Mouse (Mus musculus): ENCODE data around the gene Vcam1.

The Vcam1 gene

DNA sequence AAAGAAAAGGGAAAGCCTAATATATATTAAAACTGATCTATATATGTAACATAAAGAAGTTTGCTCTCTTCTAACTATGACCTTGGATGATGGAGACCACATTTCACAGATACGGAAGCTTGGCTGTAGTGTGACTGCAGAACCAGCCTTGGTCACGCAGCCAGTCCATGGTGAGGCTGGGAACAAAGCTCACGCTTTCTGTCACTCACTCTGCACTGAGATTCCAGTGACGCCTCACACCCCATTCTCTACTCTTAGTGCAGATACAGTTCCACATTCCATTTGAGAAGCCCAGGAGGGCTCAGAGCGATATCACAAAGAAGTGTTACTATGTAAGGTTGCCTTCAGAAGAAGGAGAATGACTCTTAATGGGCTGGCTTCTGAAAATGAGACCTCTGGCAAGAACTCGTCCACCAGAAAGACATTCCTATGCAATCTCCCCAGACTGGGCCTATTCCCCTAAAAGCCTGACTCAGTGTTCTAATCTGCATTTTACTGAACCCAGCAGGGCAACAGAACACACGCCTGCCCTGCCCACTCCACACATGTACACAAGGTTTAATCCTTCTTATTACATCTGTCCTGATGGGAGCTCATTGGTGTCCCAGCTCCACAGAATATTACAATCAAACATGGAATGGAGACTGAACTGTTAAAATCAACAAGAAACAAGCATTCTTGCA lies 2.8 kb downstream of the Vcam1 start:
- no peak for DNase-seq (ENCODE audit: low spot score in 2 of 2)

DNA sequence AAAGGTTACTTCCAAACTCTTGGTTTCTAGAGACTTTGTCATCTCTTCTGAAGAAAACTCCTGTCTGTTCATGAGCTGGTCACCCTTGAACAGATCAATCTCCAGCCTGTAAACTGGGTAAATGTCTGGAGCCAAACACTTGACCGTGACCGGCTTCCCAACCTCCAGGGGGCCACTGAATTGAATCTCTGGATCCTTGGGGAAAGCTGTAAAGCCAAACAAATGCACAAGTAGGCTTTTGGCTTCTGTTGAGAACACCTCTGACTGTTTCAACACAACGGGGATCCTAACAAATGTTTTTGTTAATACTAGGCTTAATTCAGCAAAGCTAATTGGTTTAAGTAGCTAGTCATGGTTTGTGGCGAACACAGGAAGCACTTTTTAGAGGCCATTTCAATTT lies 3.4 kb downstream of the Vcam1 start:
- no peak for DNase-seq (ENCODE audit: low spot score in 2 of 2)

DNA sequence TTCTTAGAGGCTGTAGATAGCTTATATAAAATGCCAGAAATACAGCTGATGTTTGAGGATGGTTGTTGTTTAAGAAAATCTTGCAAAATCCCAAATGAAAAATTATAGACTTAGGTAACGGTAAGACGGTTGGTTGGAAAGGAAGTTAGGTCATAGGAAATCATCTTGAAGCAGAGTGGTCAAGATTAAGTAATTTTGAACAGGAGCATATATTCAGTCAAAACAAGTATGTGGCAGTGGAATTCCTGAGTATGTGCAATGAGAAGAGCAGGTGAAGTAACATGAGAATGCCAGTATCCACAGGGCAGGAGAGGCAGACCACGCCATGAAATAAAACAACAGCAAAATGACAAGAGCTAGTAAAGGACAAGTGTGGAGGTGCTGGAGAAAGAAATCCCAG lies 5.7 kb downstream of the Vcam1 start:
- DNase-seq (ENCODE audit: low spot score in 2 of 2) = no peak

DNA sequence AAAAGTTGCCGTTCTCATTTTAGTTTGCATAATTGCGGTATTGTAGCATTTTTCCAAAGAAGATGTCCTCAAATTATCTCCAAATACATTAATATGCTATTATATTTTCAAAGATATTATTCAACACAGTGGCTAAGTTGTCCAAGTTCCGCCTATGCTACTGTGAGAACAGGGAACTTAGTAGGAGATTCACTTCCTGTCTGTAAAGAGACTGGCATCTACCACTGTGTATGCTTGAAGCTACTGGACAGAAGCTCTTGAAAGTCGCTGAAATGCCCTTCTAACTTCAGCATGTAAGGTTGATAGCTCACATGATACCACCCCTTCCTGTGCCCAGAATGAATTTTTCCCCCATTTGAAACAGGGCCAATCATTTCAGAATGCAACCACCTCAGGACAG lies 6.8 kb downstream of the Vcam1 start:
- no peak for DNase-seq (ENCODE audit: low spot score in 2 of 2)

DNA sequence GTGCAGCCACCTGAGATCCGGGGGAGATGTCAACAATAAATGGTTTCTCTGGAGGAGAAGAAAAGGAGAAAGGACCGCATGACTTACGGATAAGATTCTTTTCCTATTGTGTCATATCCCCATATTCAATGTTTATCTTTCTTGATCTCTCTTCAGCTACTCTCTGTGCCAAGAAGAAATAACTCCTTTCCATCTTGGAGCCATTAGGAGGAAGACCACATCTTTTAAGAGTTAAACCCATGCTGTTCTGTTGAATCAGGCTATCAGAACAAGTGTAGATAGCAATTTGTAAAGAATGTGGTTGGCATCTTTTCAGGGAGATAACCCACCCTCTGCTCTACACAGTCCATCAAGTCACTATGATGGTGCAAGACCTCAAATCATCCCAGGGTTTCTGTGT lies 8.5 kb downstream of the Vcam1 start:
- no peak for DNase-seq (ENCODE audit: low spot score in 2 of 2)

DNA sequence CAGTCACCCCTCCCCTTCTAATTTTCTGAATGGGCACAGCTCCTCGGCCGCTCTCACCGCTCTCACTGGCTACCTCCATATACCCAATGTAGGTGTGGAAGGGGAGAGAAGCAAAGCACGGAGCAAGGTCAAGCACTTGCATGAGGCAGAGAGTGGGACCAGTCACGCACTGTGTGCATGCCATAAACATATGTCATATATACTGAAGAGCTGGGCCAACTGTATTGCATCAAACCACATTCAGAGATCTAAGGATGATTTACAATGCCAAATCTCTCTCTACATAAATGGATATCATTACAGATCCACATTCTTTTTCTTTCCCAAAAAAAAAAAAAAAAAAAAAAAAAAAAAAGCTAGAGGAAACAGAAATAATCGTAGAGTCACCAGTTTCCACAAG lies 9.1 kb downstream of the Vcam1 start:
- DNase-seq (ENCODE audit: low spot score in 2 of 2) = no peak

DNA sequence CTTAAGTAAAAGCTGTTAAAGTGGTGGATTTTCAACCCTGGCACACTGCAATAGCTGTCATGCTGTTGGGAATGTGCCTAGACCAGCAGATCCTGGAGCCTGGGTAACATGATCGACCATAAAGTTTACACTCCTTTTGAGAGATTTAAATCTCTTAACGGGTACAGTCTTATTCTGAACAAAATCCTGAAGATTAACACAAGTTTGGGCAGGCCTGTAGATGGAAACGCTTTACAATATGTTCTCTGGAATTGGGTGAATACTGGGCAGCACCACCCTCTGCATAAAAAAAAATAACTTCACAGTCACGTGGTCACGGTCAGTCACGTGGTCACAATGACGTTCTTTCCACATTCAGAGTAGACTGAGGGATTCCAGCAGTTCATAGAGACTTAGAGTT lies 10.3 kb downstream of the Vcam1 start:
- no peak for DNase-seq (ENCODE audit: low spot score in 2 of 2)

DNA sequence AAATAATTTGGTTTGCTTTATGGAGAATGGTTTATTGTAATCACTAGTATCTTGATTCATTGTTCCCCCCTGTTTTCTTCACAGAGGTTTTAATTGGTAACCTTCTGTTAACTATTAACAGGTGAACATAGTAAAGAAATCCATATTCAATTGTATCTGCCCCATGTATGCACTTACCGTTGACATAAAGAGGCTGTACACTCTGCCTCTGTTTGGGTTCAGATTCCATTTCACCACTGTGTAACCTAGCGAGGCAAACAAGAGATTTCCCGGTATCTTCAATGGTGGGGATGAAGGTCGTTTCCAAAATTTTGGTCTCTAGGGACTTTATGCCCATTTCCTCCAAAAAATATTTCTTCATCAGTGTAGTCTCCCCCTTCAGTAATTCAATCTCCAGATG lies 12.4 kb downstream of the Vcam1 start:
- DNase-seq (ENCODE audit: low spot score in 2 of 2) = no peak

DNA sequence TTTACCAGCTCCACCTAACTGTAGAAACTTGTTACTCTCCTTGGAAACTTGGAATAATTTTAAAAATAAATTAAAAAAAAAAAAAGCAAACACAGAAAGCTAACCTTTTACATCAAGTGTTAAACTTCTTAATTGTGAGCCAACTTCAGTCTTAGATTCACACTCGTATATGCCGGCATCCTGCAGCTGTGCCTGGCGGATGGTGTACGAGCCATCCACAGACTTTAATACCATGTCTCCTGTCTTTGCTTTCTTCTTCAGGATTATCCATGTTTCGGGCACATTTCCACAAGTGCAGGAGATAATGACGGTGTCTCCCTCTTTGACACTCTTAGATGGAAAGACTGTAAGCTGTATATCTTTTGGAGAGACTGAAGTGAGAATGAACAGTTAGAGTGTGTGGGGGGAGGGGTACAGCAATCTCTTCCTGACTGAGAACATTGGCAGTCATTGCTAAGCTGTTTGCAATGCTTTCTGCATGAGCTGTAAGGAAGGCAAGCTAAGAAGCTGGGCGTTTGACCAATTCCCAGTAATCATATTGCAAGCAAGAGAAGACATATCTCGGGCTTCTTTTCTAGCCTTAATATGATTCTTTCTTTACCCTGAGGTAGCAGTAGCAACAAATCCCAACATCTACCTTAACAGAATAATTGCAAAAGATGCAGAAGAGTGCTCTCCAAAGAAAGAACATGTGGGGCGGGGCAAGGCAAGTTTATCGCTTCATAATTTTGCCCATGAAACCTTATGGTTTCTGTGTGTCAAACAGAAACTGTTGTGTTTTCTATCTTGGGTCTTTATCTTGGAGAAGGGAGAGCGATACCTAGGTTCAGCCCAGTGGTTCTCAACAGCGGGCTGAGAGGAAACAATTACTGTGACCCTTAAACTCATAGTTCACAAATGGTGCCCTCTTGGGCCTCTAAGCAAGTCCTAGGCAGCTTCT lies 15.0 kb downstream of the Vcam1 start:
- DNase-seq (ENCODE audit: low spot score in 2 of 2) = peak; percentile 22 to 29

DNA sequence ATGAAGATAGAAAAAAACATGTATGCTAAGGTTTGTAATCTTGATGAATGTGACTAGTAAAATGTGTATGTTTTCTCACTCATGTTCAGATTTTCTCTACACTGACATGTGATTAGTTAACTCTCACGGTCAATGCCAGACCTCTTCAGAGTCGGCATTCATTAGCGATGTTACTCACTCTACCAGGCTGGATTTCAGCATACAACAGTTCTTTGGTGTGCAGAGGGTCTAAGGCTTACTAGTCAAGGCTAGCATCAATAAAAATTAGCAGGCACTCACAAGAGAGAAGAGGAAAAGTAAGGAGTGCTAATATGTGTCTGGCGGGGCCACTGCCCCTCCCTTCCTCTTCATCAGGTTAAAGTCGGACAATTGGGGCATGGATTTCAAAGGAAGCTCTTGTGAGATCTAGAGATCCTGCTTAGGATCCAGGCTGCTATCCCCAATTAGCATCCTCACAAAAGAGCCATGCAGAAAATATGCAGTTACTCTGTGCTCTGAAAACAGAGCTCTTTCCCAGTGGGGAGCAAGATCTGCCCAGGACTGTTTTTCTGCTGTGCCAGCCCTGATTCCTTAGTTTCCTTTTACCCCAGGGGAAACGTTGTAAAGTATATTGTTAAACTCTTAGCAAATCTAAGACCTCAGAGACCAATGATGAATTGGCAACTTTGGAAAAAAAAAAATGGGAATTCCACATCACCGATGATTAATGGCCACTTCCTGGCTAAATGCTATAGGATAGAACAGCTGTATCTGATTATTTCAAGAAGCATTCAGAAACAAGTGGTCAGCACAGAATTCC lies 15.8 kb downstream of the Vcam1 start:
- no peak for DNase-seq (ENCODE audit: low spot score in 2 of 2)

DNA sequence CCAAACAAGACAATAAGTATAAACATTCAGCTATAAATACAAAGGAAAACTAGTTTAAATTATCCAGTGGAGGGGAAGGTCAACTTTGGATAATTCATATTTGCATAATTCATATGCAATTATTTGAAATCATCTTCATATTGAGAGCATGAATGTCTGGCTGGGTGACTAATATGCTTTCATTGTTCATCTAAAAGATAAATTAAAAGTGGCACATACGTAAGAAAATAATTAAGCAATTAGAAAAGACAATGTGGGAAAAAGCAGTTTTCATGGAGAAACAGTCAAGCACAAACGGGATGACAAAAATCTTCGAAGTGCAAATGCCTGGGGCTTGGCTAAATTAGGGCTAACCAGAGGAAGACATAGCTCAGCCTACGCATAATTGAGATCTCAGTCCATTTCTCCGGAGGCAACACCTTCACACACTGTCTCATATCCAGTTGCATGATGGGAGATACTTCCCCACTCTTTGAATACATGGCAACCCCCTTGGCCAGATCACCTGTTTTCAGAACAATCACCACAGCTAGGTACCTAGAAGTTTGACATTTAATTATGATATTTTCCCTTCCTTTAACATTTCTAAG lies 16.6 kb downstream of the Vcam1 start:
- no peak for DNase-seq (ENCODE audit: low spot score in 2 of 2)

DNA sequence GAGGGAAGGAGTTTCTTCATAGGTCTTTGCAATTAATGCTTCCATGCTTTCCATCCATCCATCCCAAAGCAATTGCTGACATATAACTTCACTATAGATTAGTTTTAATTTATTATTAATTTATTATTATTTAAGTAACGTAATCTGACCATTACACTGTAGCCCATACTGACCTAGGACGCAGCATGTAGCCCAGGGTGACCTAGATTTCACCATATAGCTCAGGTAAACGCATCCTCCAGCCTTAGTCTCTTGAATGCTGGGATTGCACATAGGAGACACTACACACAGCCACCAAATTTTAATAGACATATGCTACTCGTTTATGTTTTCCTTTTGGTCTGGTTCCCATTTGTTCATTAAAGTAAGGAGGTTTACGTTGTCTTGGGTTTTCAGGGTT lies 23.8 kb downstream of the Vcam1 start:
- DNase-seq (ENCODE audit: low spot score in 2 of 2) = no peak

DNA sequence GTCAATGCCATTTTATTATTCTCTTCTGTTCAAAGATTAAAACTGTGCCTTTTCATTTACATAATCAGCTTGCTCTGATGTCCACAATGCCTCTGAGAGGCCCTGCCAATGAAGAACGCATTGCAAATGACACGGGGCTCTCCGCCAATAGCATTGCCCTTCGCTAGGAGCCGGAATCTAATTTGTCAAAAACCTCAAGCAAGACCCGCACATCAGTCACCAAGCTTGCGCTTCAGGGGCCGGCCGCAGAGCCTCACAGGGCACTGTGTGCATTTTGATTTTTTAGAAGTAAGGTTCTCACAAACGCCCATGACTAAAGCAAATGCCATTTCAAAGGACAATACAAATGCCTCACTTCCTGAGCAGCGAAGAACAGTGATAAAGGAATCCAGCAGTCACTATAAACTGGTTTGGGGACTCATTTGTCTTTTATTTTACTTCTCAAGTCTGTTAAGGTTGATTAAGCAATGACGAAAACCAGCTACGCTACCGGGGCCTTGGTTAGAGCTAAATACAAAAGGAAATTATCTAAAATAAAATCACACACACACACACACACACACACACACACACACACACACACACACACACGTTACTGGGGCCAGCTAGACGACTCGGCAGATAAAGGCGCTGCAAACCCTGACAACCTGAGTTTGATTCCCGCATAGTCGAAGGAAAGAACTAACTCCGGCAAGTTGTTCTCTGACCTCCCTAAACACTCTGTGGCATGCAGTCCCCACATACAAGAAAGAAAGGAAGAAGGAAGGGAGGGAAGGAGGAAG lies 24.4 kb downstream of the Vcam1 start:
- DNase-seq (ENCODE audit: low spot score in 2 of 2) = peak; percentile 45 to 56

DNA sequence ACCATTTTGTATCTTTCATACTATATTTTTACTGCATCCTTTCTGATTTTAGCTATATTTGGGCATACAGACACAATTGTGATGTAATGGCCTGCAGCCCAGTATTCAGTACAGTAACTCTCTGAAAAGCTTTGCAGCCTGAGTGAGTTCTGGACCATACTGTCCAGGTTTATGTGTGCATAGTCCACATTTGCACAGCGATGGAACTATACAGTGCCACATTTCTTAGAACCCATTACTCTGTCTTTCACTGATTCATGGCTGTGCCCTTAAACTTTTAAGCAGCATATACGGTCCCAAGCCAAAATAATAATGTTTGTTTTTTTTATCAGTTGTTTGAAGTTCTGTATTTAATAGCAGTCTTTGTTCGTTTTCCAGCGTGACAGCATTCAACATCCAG lies 25.2 kb downstream of the Vcam1 start:
- DNase-seq (ENCODE audit: low spot score in 2 of 2) = no peak

DNA sequence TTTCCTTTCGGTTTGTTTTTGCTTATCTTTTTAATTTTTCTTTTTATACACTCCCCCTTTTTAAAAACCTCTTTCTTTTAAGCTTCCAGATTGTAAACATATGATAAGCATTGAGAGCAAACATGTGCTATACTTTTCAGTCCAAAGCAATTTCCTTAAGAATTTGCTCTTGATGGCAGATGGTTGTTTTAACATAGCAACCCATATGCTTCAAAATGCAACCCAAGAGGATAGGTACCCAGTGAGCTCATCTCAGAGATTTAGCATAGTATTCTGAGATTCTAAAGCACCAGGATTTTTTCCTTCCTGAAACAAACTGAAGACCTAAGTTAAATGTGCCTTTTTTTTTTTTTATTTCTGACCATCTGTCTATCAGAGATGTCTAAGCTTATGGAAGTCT lies 28.6 kb downstream of the Vcam1 start:
- DNase-seq (ENCODE audit: low spot score in 2 of 2) = no peak

DNA sequence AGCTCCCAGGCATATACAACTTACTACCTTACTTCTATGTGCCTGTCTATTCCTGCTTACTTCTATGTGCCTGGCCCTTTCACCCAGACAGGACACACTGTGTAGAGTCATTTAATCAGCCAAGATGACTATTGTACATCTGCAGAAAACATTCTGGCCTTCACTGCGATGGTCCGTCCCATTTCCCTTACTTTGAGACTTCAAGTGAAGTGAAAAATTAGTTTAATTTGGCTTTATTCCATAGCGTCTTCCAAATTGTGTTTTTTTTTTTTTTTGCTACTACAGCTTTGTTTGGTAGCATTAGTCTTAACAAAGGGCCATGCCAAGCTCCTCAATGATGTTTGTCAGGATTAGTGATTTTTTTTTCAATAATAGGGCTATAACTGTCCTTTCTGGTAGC lies 33.6 kb downstream of the Vcam1 start:
- DNase-seq (ENCODE audit: low spot score in 2 of 2) = no peak

DNA sequence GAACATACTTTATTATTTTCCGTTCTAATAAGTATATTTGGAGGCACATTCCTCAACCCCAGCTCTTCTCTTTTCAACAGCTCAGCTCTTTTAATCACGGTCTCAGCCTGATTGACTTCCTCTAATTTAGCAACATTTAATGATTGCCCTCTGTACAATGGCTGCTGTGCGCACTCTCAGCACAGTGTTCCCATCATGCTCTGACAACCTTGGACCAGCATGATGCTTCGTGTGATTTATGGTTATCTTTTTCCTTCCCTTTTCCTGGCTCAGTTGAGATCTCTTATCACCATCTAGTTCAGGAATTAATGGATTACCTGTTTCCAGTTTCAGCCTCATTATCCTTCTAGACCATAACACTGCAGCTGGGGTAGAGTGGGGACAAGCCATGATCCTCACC lies 34.2 kb downstream of the Vcam1 start:
- DNase-seq (ENCODE audit: low spot score in 2 of 2) = no peak

DNA sequence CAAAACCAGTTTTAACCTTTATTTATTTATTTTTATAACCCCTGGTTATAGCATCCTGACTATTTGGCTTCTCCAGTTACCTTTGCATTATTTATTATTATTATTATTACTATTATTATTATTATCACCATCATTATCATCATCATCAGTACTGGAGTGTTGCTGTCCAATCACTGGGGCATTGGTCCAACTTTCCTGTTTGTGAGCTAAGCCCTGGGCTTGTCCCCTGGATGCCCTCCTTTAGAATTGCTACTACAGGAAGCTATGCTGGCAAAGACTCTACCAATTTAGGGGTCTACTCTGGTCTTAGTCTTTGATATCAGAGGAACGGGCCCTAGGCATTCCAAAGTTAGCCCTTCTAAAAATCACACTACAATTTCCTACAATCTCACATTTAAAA lies 34.6 kb downstream of the Vcam1 start:
- no peak for DNase-seq (ENCODE audit: low spot score in 2 of 2)

DNA sequence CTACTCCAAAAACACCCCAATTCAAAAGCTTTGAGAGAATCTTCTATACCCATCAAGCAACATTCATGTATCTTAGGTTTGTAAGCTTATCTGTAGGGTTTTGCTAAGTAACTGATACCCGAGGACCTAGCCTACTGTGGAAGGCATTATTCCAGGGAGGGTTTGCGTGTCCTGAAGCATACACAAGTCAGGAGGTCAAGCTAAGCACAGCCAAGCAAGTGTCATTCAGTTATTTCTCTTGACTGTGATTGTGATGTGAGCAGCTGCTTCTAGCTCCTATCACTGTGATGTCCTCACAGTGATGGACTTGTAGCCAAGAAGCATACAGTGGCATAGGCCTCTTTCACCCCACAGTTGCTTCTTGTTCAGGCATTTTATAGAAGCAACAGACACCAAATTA lies 35.2 kb downstream of the Vcam1 start:
- no peak for DNase-seq (ENCODE audit: low spot score in 2 of 2)

DNA sequence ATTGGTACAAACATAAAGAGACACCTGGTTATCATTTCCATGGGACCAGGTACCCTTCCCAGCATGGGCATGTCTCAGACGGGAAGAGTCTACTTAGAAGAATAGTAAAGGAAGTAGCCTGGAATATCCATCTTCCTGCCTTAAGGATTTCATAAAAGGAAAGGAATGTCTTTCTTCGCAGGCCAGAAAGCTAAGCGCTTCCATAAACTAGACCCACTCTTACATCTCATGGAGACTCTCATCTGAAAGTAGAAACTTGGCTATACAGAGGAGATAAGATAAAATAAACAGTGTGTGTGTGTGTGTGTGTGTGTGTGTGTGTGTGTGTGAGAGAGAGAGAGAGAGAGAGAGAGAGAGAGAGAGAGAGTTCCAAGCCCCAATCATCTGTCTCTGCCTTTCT lies 36.9 kb downstream of the Vcam1 start:
- DNase-seq (ENCODE audit: low spot score in 2 of 2) = no peak

DNA sequence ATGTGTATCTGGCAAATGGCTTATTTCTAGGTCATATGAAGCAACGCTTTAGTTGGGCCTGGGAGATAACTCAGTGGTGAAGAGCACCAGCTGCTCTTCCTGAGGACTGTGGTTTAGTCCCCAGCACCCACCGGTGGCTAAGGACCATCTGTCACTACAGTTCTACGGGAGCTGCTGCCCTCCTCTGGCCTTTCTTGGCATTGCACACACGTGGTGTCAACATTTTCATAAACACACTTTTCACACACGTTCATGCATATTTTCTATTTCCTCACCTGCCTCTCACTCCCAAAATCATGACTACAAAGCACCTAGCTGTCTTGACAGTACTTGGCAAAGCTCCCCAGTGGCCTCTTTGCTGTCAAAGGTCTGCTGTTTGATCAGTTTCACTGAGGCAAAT lies 37.8 kb downstream of the Vcam1 start:
- DNase-seq (ENCODE audit: low spot score in 2 of 2) = no peak
